Comparison of ENCODE assay signal across 9 mouse cellular contexts in the genomic region with DNA sequence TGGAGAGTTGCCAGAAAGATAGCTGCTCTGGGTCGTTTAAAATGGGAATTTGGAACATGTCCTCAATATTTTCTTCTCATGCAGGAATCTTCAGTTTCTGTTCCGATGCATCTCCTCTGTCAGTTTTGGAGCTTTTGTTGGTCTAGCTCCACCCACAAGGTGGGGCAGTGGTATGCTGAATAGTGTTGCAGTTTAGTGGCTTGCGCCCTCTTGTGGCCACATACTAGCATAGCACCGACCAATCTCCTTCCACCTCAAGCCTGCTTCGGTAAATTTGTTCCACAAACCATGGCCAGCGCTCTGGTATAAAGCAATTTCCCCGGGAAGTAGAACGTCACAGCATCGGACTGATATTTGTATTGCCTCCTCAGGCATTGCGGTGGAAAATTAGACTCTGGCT. TPM values are rescaled to one million over a fixed set of nuclear protein-coding genes. Genes with fewer than 3 reads are reported as not detected.
A peak's percentile ranks its signal among the peaks of the same experiment; 100 is the strongest.
DNase-seq lines count a peak whose midpoint lies in the region; ATAC-seq lines count a peak whose summit lies in the region.
"Had no signal": no experiment of that assay in that cellular context is flagged by ENCODE, and none has a peak within 500 bp of the region (broad histone marks: within the 10 kb centered on the region; RNA-seq: fewer than 3 reads in every experiment).

No protein-coding gene starts in this region.

- no peaks in the 10 kb centered on the region for H3K9me3 ChIP-seq in forebrain, embryonic 11.5 days (ENCODE audit: control insufficient read depth, low read length)
- H3K9me3 ChIP-seq in heart, embryonic 15.5 days (replicated peaks): no peaks in the 10 kb centered on the region
- H3K9me3 ChIP-seq in liver, embryonic 12.5 days (replicated peaks): no peaks in the 10 kb centered on the region
- no peaks in the 10 kb centered on the region for H3K9me3 ChIP-seq in stomach, embryonic 16.5 days (replicated peaks; ENCODE audit: control insufficient read depth, low read length)

- H3K9ac ChIP-seq in forebrain, embryonic 11.5 days (ENCODE audit: low read length): no peak overlapping the region; the same call in 1 of the 2 replicates
- H3K9ac ChIP-seq in heart, embryonic 15.5 days: no peak overlapping the region
- no peak overlapping the region for H3K9ac ChIP-seq in liver, embryonic 12.5 days
- no peak overlapping the region for H3K9ac ChIP-seq in stomach, embryonic 16.5 days (ENCODE audit: low read length)

- no peaks in the 10 kb centered on the region for H3K27me3 ChIP-seq in forebrain, embryonic 11.5 days (ENCODE audit: control insufficient read depth, insufficient read depth, low read length)
- no peaks in the 10 kb centered on the region for H3K27me3 ChIP-seq in heart, embryonic 15.5 days
- no peaks in the 10 kb centered on the region for H3K27me3 ChIP-seq in liver, embryonic 12.5 days (replicated peaks)
- no peaks in the 10 kb centered on the region for H3K27me3 ChIP-seq in stomach, embryonic 16.5 days (ENCODE audit: control insufficient read depth, insufficient read depth, low read length)

- H3K4me2 ChIP-seq in forebrain, embryonic 11.5 days (ENCODE audit: low read depth, low read length, severe bottlenecking): peak overlapping the region; percentile 32; the same call in 1 of the 2 replicates
- H3K4me2 ChIP-seq in heart, embryonic 15.5 days: peak overlapping the region; percentile 52
- no peak overlapping the region for H3K4me2 ChIP-seq in liver, embryonic 12.5 days
- H3K4me2 ChIP-seq in stomach, embryonic 16.5 days (ENCODE audit: low read depth, low read length): peak overlapping the region; percentile 45

- H3K4me3 ChIP-seq in forebrain, embryonic 11.5 days (ENCODE audit: low read depth, low read length): no peak overlapping the region
- peak overlapping the region; percentile 30 for H3K4me3 ChIP-seq in heart, embryonic 15.5 days
- H3K4me3 ChIP-seq in liver, embryonic 12.5 days: no peak overlapping the region
- peak overlapping the region; percentile 21 for H3K4me3 ChIP-seq in stomach, embryonic 16.5 days (replicated peaks; ENCODE audit: low read length)
- H3K4me3 ChIP-seq: erythroblast, embryonic 14.5 days had no signal

- DNase-seq in CD4-positive, CD25-positive, alpha-beta regulatory T cell, adult 2 months (ENCODE audit: low read depth, low spot score): peak; percentile 91
- DNase-seq in brain, embryonic 18.5 days (ENCODE audit: low read depth, low spot score): peak; percentile 66
- DNase-seq in forebrain, embryonic 11.5 days (ENCODE audit: low spot score): peak; percentile 90
- peak; percentile 84 for DNase-seq in kidney, postnatal 14 days
- peak; percentile 84 for DNase-seq in neural tube, embryonic 10.5 days (ENCODE audit: extremely low spot score, low spot score)

- no peak overlapping the region for H3K27ac ChIP-seq in forebrain, embryonic 11.5 days (ENCODE audit: low read depth, low read length)
- H3K27ac ChIP-seq in heart, embryonic 15.5 days: no peak overlapping the region
- H3K27ac ChIP-seq in liver, embryonic 12.5 days: no peak overlapping the region
- H3K27ac ChIP-seq in stomach, embryonic 16.5 days (ENCODE audit: low read length): no peak overlapping the region

- peak; percentile 96 for ATAC-seq in forebrain, embryonic 11.5 days (replicated peaks; ENCODE audit: low FRiP score)
- ATAC-seq in heart, embryonic 15.5 days (replicated peaks; ENCODE audit: insufficient number of reproducible peaks, insufficient read depth, low FRiP score, low read depth): peak; percentile 55; the same call in 1 of the 2 replicates
- peak; percentile 32; the same call in 1 of the 2 replicates for ATAC-seq in liver, embryonic 12.5 days
- ATAC-seq in stomach, embryonic 16.5 days (ENCODE audit: insufficient read depth, low FRiP score): peak; percentile 71; the same call in 1 of the 2 replicates

- WGBS in forebrain, embryonic 11.5 days: 13% methylated on average over 10 of the region's 10 CpGs
- 5% methylated on average over 10 of the region's 10 CpGs for WGBS in heart, embryonic 15.5 days
- 7% methylated on average over 10 of the region's 10 CpGs for WGBS in liver, embryonic 12.5 days (ENCODE audit: insufficient replicate concordance)
- 4% methylated on average over 10 of the region's 10 CpGs for WGBS in stomach, embryonic 16.5 days

- H3K4me1 ChIP-seq in forebrain, embryonic 11.5 days (replicated peaks; ENCODE audit: control insufficient read depth, insufficient read depth, low read length): no peaks in the 10 kb centered on the region
- no peaks in the 10 kb centered on the region for H3K4me1 ChIP-seq in heart, embryonic 15.5 days (replicated peaks)
- no peaks in the 10 kb centered on the region for H3K4me1 ChIP-seq in liver, embryonic 12.5 days
- H3K4me1 ChIP-seq in stomach, embryonic 16.5 days (ENCODE audit: control insufficient read depth, insufficient read depth, low read length): no peaks in the 10 kb centered on the region

- H3K36me3 ChIP-seq in forebrain, embryonic 11.5 days (ENCODE audit: control insufficient read depth, insufficient read depth, low read length): no peaks in the 10 kb centered on the region
- no peaks in the 10 kb centered on the region for H3K36me3 ChIP-seq in heart, embryonic 15.5 days
- H3K36me3 ChIP-seq in liver, embryonic 12.5 days: no peaks in the 10 kb centered on the region
- H3K36me3 ChIP-seq in stomach, embryonic 16.5 days (ENCODE audit: control insufficient read depth, insufficient read depth, low read length): no peaks in the 10 kb centered on the region

RNA-seq across cellular contexts. Expression of a gene that starts 16.5 kb away (rescaled TPM):
- not detected in 2 replicates for polyA plus RNA-seq in forebrain, embryonic 11.5 days (2014; fragmentation: Nextera tagmentation; extraction: Ambion mirVana)
- polyA plus RNA-seq in heart, embryonic 15.5 days (2015; fragmentation: Nextera tagmentation; extraction: Ambion mirVana): 0.08 and 0.15 TPM in 2 replicates
- polyA plus RNA-seq in liver, embryonic 12.5 days (2016; fragmentation: Nextera tagmentation; extraction: Ambion mirVana): 0.05 TPM in 1 of 2 replicates, not detected in the other
- polyA plus RNA-seq in stomach, embryonic 16.5 days (2015; fragmentation: Nextera tagmentation; extraction: Ambion mirVana): 0.27 TPM in 1 of 2 replicates, not detected in the other
- polyA plus RNA-seq: erythroblast, embryonic 14.5 days had no signal

RNA-seq across cellular contexts. Expression of a gene that starts 22.0 kb away (rescaled TPM):
- not detected in 2 replicates for polyA plus RNA-seq in forebrain, embryonic 11.5 days (2014; fragmentation: Nextera tagmentation; extraction: Ambion mirVana)
- not detected in 2 replicates for polyA plus RNA-seq in heart, embryonic 15.5 days (2015; fragmentation: Nextera tagmentation; extraction: Ambion mirVana)
- polyA plus RNA-seq in liver, embryonic 12.5 days (2016; fragmentation: Nextera tagmentation; extraction: Ambion mirVana): not detected in 2 replicates
- not detected in 2 replicates for polyA plus RNA-seq in stomach, embryonic 16.5 days (2015; fragmentation: Nextera tagmentation; extraction: Ambion mirVana)
- polyA plus RNA-seq: erythroblast, embryonic 14.5 days had no signal

RNA-seq across cellular contexts. Expression of a gene that starts 27.4 kb away (rescaled TPM):
- polyA plus RNA-seq in forebrain, embryonic 11.5 days (2014; fragmentation: Nextera tagmentation; extraction: Ambion mirVana): not detected in 2 replicates
- not detected in 2 replicates for polyA plus RNA-seq in heart, embryonic 15.5 days (2015; fragmentation: Nextera tagmentation; extraction: Ambion mirVana)
- not detected in 2 replicates for polyA plus RNA-seq in liver, embryonic 12.5 days (2016; fragmentation: Nextera tagmentation; extraction: Ambion mirVana)
- not detected in 2 replicates for polyA plus RNA-seq in stomach, embryonic 16.5 days (2015; fragmentation: Nextera tagmentation; extraction: Ambion mirVana)
- polyA plus RNA-seq: erythroblast, embryonic 14.5 days had no signal

RNA-seq across cellular contexts. Expression of a gene that starts 32.8 kb away (rescaled TPM):
- not detected in 2 replicates for polyA plus RNA-seq in forebrain, embryonic 11.5 days (2014; fragmentation: Nextera tagmentation; extraction: Ambion mirVana)
- polyA plus RNA-seq in heart, embryonic 15.5 days (2015; fragmentation: Nextera tagmentation; extraction: Ambion mirVana): 0.08 and 0.15 TPM in 2 replicates
- polyA plus RNA-seq in liver, embryonic 12.5 days (2016; fragmentation: Nextera tagmentation; extraction: Ambion mirVana): 0.05 TPM in 1 of 2 replicates, not detected in the other
- polyA plus RNA-seq in stomach, embryonic 16.5 days (2015; fragmentation: Nextera tagmentation; extraction: Ambion mirVana): 0.27 TPM in 1 of 2 replicates, not detected in the other
- polyA plus RNA-seq: erythroblast, embryonic 14.5 days had no signal

RNA-seq across cellular contexts. Expression of a gene that starts 38.2 kb away (rescaled TPM):
- not detected in 2 replicates for polyA plus RNA-seq in forebrain, embryonic 11.5 days (2014; fragmentation: Nextera tagmentation; extraction: Ambion mirVana)
- not detected in 2 replicates for polyA plus RNA-seq in heart, embryonic 15.5 days (2015; fragmentation: Nextera tagmentation; extraction: Ambion mirVana)
- not detected in 2 replicates for polyA plus RNA-seq in liver, embryonic 12.5 days (2016; fragmentation: Nextera tagmentation; extraction: Ambion mirVana)
- polyA plus RNA-seq in stomach, embryonic 16.5 days (2015; fragmentation: Nextera tagmentation; extraction: Ambion mirVana): not detected in 2 replicates
- polyA plus RNA-seq: erythroblast, embryonic 14.5 days had no signal

Comparison
In these comparisons a context has a peak if more than half of its experiments do, and no peak if none do; other contexts are left out.
1. ATAC-seq: peak in every context shown above with its lines; median percentile 96 in forebrain, embryonic 11.5 days; 71 in stomach, embryonic 16.5 days; 55 in heart, embryonic 15.5 days; 32 in liver, embryonic 12.5 days.
2. H3K4me3 ChIP-seq: peak in heart, embryonic 15.5 days (single experiment) and stomach, embryonic 16.5 days (single experiment); none in forebrain, embryonic 11.5 days (single experiment) and liver, embryonic 12.5 days (single experiment).
3. Peak in every context shown above with its lines, with median percentiles within 50 percentile points of each other: DNase-seq.